Mouse (Mus musculus) hindbrain, embryonic 14.5 days (tissue): ENCODE results near the gene Dhtkd1. TPM values are rescaled to one million over a fixed set of nuclear protein-coding genes. Genes with fewer than 3 reads are reported as not detected.

Experiments
- ATAC-seq: fragments of 200-750 bp; cut with Nextera tagmentation; 2 replicates; pipeline ENCODE4 v1.8.0; 2017; ENCODE audit warnings: moderate number of reproducible peaks, mild to moderate bottlenecking, moderate TSS enrichment, moderate library complexity; ENCODE audit not compliant: low FRiP score
- DNase-seq: peaks from one replicate; pipeline ENCODE4 v3.0.0-alpha.2; 2015; ENCODE audit warnings: low spot score
- H3K27ac ChIP-seq: fragments of 300-500 bp; sonication (generic); 2 replicates; pipeline ENCODE4 v1.5.1; 2014; ENCODE audit warnings: mild to moderate bottlenecking, moderate library complexity
- H3K27me3 ChIP-seq: fragments of 300-500 bp; sonication (generic); 2 replicates; pipeline ENCODE4 v1.6.1; 2014; ENCODE audit warnings: mild to moderate bottlenecking, low read length, mixed read lengths; ENCODE audit not compliant: control insufficient read depth, insufficient read depth
- H3K36me3 ChIP-seq: fragments of 300-500 bp; sonication (generic); replicated peaks from 2 replicates; pipeline ENCODE4 v1.6.1; 2014; ENCODE audit not compliant: control insufficient read depth, insufficient read depth
- H3K4me1 ChIP-seq: fragments of 300-500 bp; sonication (generic); replicated peaks from 2 replicates; pipeline ENCODE4 v1.6.1; 2014; ENCODE audit warnings: antibody characterized with exemption, low read length, mixed read lengths; ENCODE audit not compliant: control insufficient read depth, insufficient read depth
- H3K4me2 ChIP-seq: fragments of 300-500 bp; sonication (generic); replicated peaks from 2 replicates; pipeline ENCODE4 v1.6.1; 2014; ENCODE audit warnings: mild to moderate bottlenecking, moderate library complexity
- H3K4me3 ChIP-seq: fragments of 300-500 bp; sonication (generic); replicated peaks from 2 replicates; pipeline ENCODE4 v1.5.1; 2014; ENCODE audit warnings: mild to moderate bottlenecking, low read length
- H3K9ac ChIP-seq: fragments of 300-500 bp; sonication (generic); 2 replicates; pipeline ENCODE4 v1.6.1; 2014
- H3K9me3 ChIP-seq: fragments of 300-500 bp; sonication (generic); 2 replicates; pipeline ENCODE4 v1.6.1; 2016; ENCODE audit warnings: low read length; ENCODE audit not compliant: control insufficient read depth
- WGBS: fragments of 180-500 bp; shearing (Covaris S2); extraction: QIAGEN DNeasy Blood & Tissue Kit; methylation state at CpG from one replicate; pipeline ENCODE4 v1.1.7; 2014; 5-methylcytosine and 5-hydroxymethylcytosine counted together
- polyA plus RNA-seq: library from polyadenylated mRNA; unstranded; fragments of >200 nt; fragmentation: Nextera tagmentation; extraction: Ambion mirVana; gene quantifications from 2 replicates; pipeline ENCODE4 v1.2.1, GENCODE M21; 2014

Gene Dhtkd1
- polyA plus RNA-seq, 1 experiment from 2014 or later: 5.2 TPM

- 53% methylated on average over 16 of the region's 16 CpGs for WGBS
- no peak overlapping the region for H3K4me3 ChIP-seq
- H3K4me2 ChIP-seq: no peak overlapping the region
- H3K9me3 ChIP-seq: no peaks in the 10 kb centered on the region
- peak; percentile 71; the same call in 1 of the 2 replicates for ATAC-seq
- no peaks in the 10 kb centered on the region for H3K27me3 ChIP-seq
- no peaks in the 10 kb centered on the region for H3K4me1 ChIP-seq
- H3K9ac ChIP-seq: no peak overlapping the region
- H3K36me3 ChIP-seq: peaks cover 32% of the 10 kb centered on the region
- DNase-seq: no peak
- H3K27ac ChIP-seq: no peak overlapping the region
Measured at GRCm38 (mm10) chr2:5911282-5911965, 31.2 kb downstream of the Dhtkd1 start.

- Histone ChIP-seq H3K4me1 (no peaks in the 10 kb centered on the region), H3K4me2 (no peak overlapping the region), H3K27me3 (no peaks in the 10 kb centered on the region), H3K4me3 (no peak overlapping the region), H3K36me3 (peaks cover 27% of the 10 kb centered on the region), H3K27ac (no peak overlapping the region), H3K9ac (no peak overlapping the region), H3K9me3 (no peaks in the 10 kb centered on the region)
- 41% methylated on average over 3 of the region's 3 CpGs for WGBS
- peak; percentile 60 for DNase-seq
- ATAC-seq: no peak
Measured at GRCm38 (mm10) chr2:5906625-5907024, 36.0 kb downstream of the Dhtkd1 start.

GRCm38 (mm10) chr2:5906092-5906491 is 36.5 kb downstream of the Dhtkd1 start:
- H3K4me3 ChIP-seq: no peak overlapping the region
- H3K36me3 ChIP-seq: peaks cover 27% of the 10 kb centered on the region
- no peaks in the 10 kb centered on the region for H3K4me1 ChIP-seq
- no peak overlapping the region for H3K4me2 ChIP-seq
- ATAC-seq (no peak), DNase-seq (peak; percentile 33)
- H3K27me3 ChIP-seq: no peaks in the 10 kb centered on the region
- 41% methylated on average over 5 of the region's 5 CpGs for WGBS
- H3K9me3 ChIP-seq: no peaks in the 10 kb centered on the region
- no peak overlapping the region for H3K9ac ChIP-seq
- H3K27ac ChIP-seq: no peak overlapping the region

GRCm38 (mm10) chr2:5900145-5900544 is 42.4 kb downstream of the Dhtkd1 start:
- DNase-seq: no peak
- Histone ChIP-seq H3K4me3 (no peak overlapping the region), H3K9me3 (no peaks in the 10 kb centered on the region), H3K27ac (no peak overlapping the region), H3K4me2 (no peak overlapping the region), H3K27me3 (no peaks in the 10 kb centered on the region), H3K36me3 (peaks cover 35% of the 10 kb centered on the region), H3K4me1 (no peaks in the 10 kb centered on the region; the same call in 1 of the 2 replicates), H3K9ac (no peak overlapping the region)
- no peak for ATAC-seq
- WGBS: 58% methylated on average over 5 of the region's 5 CpGs

DNA sequence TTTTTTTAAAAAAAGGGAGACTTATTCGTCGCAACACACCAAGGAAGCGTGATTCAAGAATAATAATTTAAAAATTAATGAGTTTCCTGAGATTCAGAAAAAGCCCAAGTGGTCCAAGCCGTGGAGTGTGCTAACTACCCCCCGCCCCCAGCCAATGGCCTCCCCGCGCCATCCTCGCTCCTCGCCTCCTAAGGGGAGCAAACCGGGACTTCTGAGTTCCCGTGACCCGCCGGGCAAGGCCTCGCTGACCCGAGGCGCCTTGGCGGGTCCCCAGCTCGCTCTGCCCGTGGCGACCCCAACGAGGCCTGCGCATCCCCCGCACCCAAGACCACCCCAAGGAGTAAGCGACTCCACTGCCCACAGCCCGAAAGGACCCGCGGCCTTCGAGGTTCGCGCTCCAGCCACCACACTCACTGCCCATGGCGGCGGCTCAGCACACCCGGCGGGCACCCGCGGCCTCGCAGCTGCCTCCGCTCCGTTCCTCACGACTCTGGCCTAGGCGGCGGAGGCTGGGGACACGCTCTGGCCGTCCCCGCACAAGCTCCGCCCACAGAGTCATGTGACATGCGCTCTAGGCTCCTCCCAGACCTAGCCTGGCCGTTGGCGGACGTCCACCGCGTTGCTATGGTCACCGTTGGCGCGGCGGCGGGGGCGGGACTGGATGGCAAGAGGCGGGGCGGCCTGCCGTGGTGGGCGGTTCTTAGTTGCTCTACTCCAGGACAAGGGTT is 47.6 kb downstream of the Dhtkd1 start, which contains the start of gene Sec61a2:
Gene Sec61a2 (minus strand): TSS at position 590 of the 728 bp plus-strand sequence.
- H3K4me1 ChIP-seq: peaks cover 8% of the 10 kb centered on the region
- no peaks in the 10 kb centered on the region for H3K9me3 ChIP-seq
- peak within 1 kb of the TSS; percentile 73 for H3K4me2 ChIP-seq
- no peaks in the 10 kb centered on the region for H3K27me3 ChIP-seq
- DNase-seq: peak; percentile 97
- H3K27ac ChIP-seq: peak within 1 kb of the TSS; percentile 68
- H3K4me3 ChIP-seq: peak within 1 kb of the TSS; percentile 91
- ATAC-seq: peak; percentile 99
- under 1% methylated on average over 60 of the region's 62 CpGs for WGBS
- H3K9ac ChIP-seq: peak within 1 kb of the TSS; percentile 91
- peaks cover 42% of the 10 kb centered on the region for H3K36me3 ChIP-seq

- H3K9me3 ChIP-seq: no peaks in the 10 kb centered on the region
- H3K27me3 ChIP-seq: no peaks in the 10 kb centered on the region
- 41% methylated on average over 11 of the region's 11 CpGs for WGBS
- ATAC-seq (no peak), DNase-seq (no peak)
- peaks cover 48% of the 10 kb centered on the region for H3K36me3 ChIP-seq
- H3K27ac ChIP-seq: no peak overlapping the region
- H3K4me1 ChIP-seq: peaks cover 8% of the 10 kb centered on the region
- peak overlapping the region; percentile 73 for H3K4me2 ChIP-seq
- peak overlapping the region; percentile 91 for H3K9ac ChIP-seq
- H3K4me3 ChIP-seq: peak overlapping the region; percentile 91
Measured at GRCm38 (mm10) chr2:5894296-5894695, 48.3 kb downstream of the Dhtkd1 start.

- Histone ChIP-seq H3K27me3 (no peaks in the 10 kb centered on the region), H3K27ac (no peak overlapping the region), H3K9ac (no peak overlapping the region), H3K9me3 (no peaks in the 10 kb centered on the region), H3K4me1 (peaks cover 6% of the 10 kb centered on the region), H3K4me3 (no peak overlapping the region), H3K36me3 (peaks cover 70% of the 10 kb centered on the region), H3K4me2 (no peak overlapping the region)
- no peak for ATAC-seq
- 70% methylated on average over 2 of the region's 2 CpGs for WGBS
- no peak for DNase-seq
Measured at GRCm38 (mm10) chr2:5889412-5889811, 53.2 kb downstream of the Dhtkd1 start.

DNA sequence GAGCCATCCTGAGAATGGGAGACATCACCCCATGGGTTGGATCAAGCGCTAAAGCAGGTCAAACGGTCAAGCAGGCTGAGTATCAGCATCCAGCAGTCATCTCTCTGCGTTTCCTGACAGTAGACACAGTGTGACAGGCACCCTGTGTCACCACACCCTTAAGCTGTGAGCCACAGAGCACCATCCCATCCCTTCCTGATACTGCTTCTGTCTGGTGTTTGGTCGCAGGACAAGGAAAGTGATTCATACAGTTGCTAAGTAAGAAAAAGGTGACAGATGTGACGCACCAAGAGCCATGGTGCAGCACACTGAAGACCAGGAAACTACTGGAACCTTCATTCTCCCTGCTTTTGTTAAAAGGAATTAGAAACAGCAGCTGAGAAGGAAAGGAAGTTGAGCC is 53.7 kb downstream of the Dhtkd1 start:
- WGBS: 89% methylated on average over 5 of the region's 5 CpGs
- Histone ChIP-seq H3K9me3 (no peaks in the 10 kb centered on the region), H3K4me1 (peaks cover 3% of the 10 kb centered on the region; the same call in 1 of the 2 replicates), H3K36me3 (peaks cover 73% of the 10 kb centered on the region), H3K9ac (no peak overlapping the region), H3K27me3 (no peaks in the 10 kb centered on the region), H3K27ac (no peak overlapping the region), H3K4me2 (no peak overlapping the region), H3K4me3 (no peak overlapping the region)
- DNase-seq (no peak), ATAC-seq (no peak)

GRCm38 (mm10) chr2:5877446-5877845 is 65.1 kb downstream of the Dhtkd1 start:
- DNase-seq (no peak), ATAC-seq (no peak)
- Histone ChIP-seq H3K4me3 (no peak overlapping the region), H3K27ac (no peak overlapping the region), H3K9me3 (no peaks in the 10 kb centered on the region), H3K27me3 (no peaks in the 10 kb centered on the region), H3K36me3 (peaks cover 85% of the 10 kb centered on the region), H3K9ac (no peak overlapping the region), H3K4me1 (no peaks in the 10 kb centered on the region), H3K4me2 (no peak overlapping the region)
- 71% methylated on average over 3 of the region's 3 CpGs for WGBS
